Mouse (Mus musculus) CH12.LX (cell line): ENCODE results near the gene Nono.

ENCODE experiments used
- BHLHE40 ChIP-seq: IDR thresholded peaks from 2 replicates; pipeline ENCODE4 v1.6.1; 2011; ENCODE audit warnings: mild to moderate bottlenecking, low read depth, low read length, improper control_type of control experiment
- CTCF ChIP-seq, 2 experiments: IDR thresholded peaks in 1 of 2; conservative IDR thresholded peaks in 1 of 2; 2 replicates each; pipeline ENCODE4 v1.5.1; 2011 to 2012; ENCODE audit warnings: low read depth in 2 of 2, low read length in 2 of 2, improper control_type of control experiment in 1 of 2, inconsistent platforms in 1 of 2, mild to moderate bottlenecking in 1 of 2, moderate library complexity in 1 of 2
- EP300 ChIP-seq: IDR thresholded peaks from 2 replicates; pipeline ENCODE4 v1.6.1; 2011; ENCODE audit warnings: low read length, improper control_type of control experiment
- ETS1 ChIP-seq: conservative IDR thresholded peaks from 2 replicates; pipeline ENCODE4 v1.6.1; 2012; ENCODE audit warnings: low read depth, mild to moderate bottlenecking, inconsistent platforms, low read length, improper control_type of control experiment, moderate library complexity
- MAZ ChIP-seq: IDR thresholded peaks from 2 replicates; pipeline ENCODE4 v1.6.1; 2012; ENCODE audit warnings: low read depth, mild to moderate bottlenecking, inconsistent platforms, low read length, improper control_type of control experiment, moderate library complexity
- POLR2A ChIP-seq: IDR thresholded peaks from 2 replicates; pipeline ENCODE4 v1.6.1; 2011; ENCODE audit warnings: low read depth, mild to moderate bottlenecking, improper control_type of control experiment, low read length
- TCF12 ChIP-seq: IDR thresholded peaks from 2 replicates; pipeline ENCODE4 v1.6.1; 2014; ENCODE audit warnings: low read depth, mild to moderate bottlenecking, inconsistent platforms, low read length, improper control_type of control experiment
- ZNF384 ChIP-seq: IDR thresholded peaks from 2 replicates; pipeline ENCODE4 v1.6.1; 2012; ENCODE audit warnings: low read depth, low read length, improper control_type of control experiment, inconsistent platforms

- TF ChIP-seq CTCF (conservative IDR thresholded peaks at IDR 0.05 in 1 of 2, IDR thresholded peaks at IDR 0.05 in 1 of 2; ENCODE audit: low read depth in 2 of 2, low read length in 2 of 2): peak; percentile 43 to 60
- no peak for TF ChIP-seq BHLHE40
- no peak for TF ChIP-seq POLR2A
- no peak for TF ChIP-seq MAZ
- no peak for TF ChIP-seq ZNF384
- no peak for TF ChIP-seq TCF12
- no peak for TF ChIP-seq EP300
- no peak for TF ChIP-seq ETS1
Observed at GRCm38 (mm10) chrX:101427774-101428173, 1.3 kb upstream of the Nono start.
